Mouse (Mus musculus): ENCODE results near the gene Cd84.
"Not testable (repeated sequence)": the region's sequence is repeated elsewhere in the genome, so short reads cannot be mapped to it uniquely, and the experiment has no call there.

Gene Cd84

DNA sequence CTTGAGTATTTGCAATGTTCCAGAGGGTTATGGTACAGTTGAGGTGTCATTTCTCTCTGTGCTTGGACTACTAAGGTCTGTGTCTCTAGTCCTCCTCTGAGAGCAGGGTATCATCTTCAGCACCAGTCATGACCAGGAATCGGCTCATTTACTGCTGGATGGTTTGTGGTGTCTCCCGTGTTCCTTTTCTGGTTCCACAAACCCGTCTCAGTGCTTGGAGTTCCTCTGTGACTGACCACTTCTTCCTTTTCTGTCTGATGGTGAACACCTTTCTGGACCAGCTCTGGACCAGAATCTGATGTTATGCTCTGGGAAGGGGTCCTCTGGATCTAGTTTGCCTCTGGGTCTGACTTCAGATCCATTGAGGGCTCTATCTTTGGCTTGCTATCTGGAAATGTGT lies at the start of gene Cd84:
Gene Cd84, plus strand, starts transcription at position 210 of the 400 bp plus-strand sequence.
- DNase-seq = no peak

DNA sequence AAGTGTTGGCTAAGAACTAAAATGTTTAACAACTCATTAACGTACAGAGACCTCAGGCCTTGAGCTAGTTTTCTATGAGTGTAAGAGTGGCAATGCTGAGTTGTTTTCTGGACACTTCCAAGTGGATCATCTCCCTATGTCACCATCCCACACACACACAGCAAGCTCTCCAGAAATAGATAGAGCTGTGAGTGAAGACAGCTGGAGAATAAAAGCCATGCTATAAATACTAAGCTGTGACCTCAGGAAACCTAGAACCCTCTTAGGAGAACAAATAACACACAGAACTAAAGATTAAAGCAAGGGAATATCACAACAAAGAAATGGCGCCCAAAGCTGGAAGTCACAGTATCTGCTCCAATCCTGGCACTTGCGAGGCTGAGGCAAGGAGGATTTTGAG lies 48.0 kb upstream of the Cd84 start:
- DNase-seq = no peak

- DNase-seq = no peak
Measured at GRCm38 (mm10) chr1:171796185-171796584, 43.3 kb upstream of the Cd84 start.

DNA sequence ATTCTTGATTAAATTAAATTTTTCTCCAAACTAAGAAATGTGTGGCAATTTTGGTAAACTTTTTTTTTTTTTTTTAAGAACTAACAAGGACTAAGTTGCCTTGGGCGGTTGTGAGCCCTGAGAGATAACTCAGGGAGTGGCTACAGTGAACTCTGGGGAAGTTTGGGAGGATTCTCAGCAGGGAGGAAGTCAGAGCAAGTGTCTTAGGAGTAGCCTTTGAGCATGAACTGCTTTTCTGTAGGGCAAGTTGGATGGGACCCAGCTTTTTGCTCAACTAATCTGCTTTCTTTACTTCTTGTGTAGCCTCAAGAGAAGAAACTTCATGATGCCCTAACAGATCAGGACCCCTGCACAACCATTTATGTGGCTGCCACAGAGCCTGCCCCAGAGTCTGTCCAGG lies 41.7 kb upstream of the Cd84 start:
- DNase-seq = no peak

- no peak for DNase-seq
Measured at GRCm38 (mm10) chr1:171799648-171800047, 39.8 kb upstream of the Cd84 start.

GRCm38 (mm10) chr1:171811048-171811447 lies 28.4 kb upstream of the Cd84 start:
- DNase-seq = not testable (repeated sequence)

DNA sequence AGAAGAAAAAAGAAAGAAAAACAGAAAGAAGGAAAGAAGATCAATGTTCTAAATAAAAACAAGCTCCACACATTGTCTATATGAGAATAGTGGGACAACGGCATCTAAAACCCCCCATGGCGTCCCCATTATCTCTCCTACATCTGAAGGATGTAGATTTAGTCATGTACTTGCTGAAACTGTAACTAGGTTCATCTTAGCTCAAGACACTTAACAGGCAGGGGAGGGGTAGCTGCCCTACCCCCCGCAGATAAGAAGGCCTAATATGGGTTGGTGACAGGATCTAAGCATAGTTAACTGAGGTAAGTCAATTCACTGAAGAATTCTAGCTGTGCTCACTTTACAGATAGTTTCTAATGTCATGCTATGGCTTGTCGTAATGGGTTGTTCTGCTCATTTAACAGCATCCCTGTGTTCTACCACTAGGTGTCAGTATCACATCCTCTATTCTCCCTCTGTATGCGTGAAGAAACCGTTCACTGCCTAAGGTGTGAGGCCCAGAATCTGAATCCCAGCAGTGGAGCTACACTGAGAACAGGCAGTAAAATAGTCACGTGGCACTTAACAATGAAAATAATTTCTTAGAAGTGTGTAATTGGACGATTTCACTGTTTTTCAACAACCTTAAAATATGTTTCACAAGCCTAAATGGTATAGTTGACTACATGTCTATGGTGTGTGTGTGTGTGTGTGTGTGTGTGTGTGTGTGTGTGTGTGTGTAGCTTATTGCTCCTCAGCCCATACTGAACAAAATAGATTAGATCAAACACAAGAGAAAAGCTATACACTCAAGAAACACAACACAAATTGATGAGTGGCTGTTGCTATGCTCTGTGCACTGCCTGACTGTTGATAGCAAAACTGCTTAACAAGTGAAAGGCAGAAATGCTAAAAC lies 23.7 kb upstream of the Cd84 start:
- peak; percentile 63 for DNase-seq

DNA sequence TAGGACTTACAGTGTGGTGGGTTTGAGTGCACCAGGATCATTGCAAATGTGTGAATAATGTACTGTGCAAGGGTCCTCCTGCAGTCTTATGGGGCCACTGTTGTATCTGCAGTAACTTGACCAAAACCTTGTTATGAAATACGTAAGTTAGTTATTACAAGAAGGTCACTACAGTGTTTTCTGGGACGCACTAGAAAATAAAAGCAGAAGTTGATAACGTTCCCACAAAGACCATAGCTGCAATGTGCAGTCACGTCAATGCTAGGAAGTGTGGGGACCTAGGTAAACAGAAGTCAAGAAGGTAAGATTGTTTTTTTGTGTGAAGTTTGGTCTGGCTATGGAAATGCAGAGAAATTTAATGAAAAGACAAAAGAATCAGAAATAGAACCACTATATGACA lies 22.5 kb upstream of the Cd84 start:
- no peak for DNase-seq

DNA sequence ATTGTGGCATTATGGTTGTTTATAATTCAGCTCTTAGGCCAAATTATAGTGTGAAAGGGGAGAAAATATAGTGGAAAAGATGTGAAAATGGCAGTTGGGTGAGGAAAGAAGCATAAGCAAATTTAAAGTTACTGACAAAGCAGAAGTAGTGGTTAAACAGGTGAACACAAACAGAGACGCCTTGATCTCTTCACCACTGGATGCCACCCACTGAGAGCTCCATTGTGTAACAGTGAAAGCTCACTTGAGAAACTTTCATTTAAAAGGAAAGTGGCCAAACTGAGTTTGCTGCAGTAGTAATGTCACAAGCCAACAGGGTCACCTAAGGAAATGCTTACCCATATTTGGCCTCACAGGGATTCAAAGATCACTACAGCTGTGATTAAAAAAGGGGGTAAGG lies 18.2 kb upstream of the Cd84 start:
- no peak for DNase-seq

GRCm38 (mm10) chr1:171825462-171825861 lies 14.0 kb upstream of the Cd84 start:
- DNase-seq = peak; percentile 16

DNA sequence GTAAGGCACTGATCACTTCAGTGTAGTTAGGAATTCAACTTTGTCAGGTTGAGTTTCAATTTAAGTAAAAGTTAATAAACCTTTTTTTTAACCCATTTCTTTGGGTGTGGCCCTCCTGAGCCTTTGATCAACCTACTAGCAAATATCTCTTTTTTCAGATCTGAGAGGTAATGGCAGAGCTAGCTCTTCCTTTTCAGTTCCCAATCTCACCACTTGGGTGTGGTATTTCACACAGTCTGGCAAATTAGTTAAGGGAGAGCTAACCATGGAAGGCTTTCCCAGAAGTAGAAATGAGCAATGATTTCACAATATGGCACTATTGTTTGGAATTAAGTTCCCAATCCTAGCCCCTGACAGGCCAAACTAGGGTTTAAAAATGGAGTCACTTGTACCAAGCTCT lies 13.3 kb upstream of the Cd84 start:
- peak; percentile 71 for DNase-seq

DNA sequence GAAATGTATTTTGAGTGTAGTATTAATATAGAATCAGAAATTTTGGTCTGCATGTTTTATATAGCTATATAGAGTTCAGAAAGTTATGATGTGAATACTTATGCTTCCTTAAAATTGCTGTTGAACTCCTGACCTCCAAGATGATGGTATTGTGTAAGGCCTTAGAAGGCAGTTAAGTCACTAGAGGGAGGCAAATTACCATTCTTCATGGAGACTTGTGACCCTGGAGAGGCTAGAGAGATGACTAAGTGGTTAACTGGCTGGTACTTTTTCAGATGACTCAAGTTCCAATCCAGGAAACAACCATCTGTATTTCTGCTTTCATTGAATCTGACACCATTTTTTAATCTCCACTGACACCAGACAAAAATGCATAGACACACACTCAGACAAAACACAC lies 11.8 kb upstream of the Cd84 start:
- DNase-seq = peak; percentile 45

- peak; percentile 64 for DNase-seq
Measured at GRCm38 (mm10) chr1:171840450-171841023, 1.0 kb downstream of the Cd84 start.

DNA sequence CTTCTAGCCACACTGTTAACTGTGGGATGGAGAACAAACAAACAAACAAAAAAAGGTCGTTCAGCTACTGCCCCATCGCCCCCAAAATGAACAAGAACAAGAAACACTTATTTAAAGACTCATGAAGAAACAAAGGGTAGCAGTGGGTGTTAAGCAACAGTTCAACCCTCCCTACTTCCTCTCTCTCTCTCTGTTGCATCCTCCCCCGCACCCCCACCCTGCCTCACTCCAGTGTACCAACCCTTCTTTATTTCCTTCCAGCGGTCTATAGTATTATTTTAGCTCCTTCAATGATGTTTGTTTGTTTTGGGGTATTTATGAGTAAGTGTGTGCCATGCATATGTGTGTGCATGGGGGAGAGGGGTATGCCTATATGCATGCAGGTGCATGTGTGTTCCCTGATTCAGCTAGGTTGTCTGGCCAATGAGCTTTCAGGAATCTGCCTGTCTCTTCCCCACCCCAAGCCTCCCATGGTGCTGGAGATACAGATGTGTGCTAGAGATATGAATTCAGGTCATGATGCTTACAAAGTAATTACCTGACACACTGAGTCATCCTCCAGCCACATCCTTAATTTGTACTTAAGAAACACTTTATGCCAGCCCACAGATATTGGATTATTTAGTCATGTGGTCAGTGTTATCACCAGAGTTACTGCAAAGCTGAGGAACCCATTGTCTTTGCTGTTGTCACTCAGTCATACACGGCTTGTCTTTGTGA lies 5.7 kb downstream of the Cd84 start:
- peak; percentile 78 for DNase-seq

DNA sequence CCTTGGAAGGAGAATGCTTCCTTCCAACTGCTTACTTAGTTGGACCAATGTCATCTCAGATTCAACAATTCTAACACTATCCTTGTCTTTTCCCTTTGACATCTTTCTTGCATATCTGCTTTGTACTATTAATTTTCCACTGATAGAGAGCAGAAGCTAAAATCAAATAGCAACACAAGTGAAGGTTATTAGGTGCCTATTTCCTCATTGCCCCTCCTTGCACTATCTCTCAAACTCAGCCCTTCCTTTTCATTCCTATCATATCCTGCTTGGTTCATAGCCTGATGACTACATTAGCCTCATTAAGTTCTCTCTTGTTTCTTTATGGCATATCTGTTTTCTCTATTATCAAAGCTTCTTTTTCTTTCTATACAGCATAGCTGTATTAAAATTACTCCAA lies 8.7 kb downstream of the Cd84 start:
- no peak for DNase-seq

GRCm38 (mm10) chr1:171848757-171849156 lies 9.3 kb downstream of the Cd84 start:
- DNase-seq = no peak

- DNase-seq = peak; percentile 3
Measured at GRCm38 (mm10) chr1:171849454-171849853, 10.0 kb downstream of the Cd84 start.

DNA sequence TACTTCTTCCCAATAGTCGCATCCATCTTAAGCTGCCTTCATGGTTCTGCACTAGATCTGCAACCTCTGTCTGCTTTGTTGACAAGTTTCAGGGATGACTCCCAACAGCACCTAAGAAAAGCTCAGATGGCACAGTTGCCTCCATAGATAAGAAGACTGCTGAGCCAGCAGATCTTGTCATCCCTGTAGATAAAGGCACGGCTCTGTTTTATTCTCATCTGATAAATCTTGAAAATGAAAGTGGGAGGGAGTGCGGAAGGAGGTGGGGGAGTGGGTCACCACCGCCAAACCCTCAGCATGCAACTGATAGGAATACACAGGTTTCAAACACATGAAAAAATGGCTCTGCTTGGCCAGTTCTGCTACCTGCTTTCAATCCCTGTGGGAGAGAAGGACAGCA lies 26.0 kb downstream of the Cd84 start:
- no peak for DNase-seq

- no peak for DNase-seq
Measured at GRCm38 (mm10) chr1:171886989-171887388, 47.5 kb downstream of the Cd84 start.

DNA sequence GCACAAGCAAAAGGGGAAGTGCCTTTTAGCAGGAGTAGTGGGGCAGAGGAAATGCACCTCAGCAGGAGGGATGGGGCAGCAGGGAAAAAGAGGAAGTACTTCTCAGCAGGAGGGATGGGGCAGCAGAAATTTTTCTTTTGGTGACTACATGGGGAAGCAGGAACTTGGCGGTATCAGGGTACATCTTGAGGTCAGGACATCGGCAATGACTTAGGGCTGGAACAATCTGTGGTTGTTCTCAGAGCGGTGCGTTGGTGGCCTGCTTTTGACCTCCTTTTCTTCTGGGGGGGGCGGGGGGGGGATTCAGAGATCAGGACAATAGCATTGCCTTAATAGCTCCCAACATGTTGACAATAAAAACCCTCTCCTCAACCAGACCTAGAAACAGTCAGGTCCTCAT lies 55.9 kb downstream of the Cd84 start, which contains the start of gene Gm10521:
Gene Gm10521, plus strand, starts transcription at position 301 of the 400 bp plus-strand sequence.
- DNase-seq = not testable (repeated sequence)

GRCm38 (mm10) chr1:171904011-171904410 lies 64.5 kb downstream of the Cd84 start:
- DNase-seq = no peak

GRCm38 (mm10) chr1:171915638-171916458 lies 76.4 kb downstream of the Cd84 start:
- peak; percentile 53 for DNase-seq
